ENCODE assay signal across 39 mouse cellular contexts in genomic region chr12:78232560-78232959, GRCm38 (mm10). TPM values are rescaled to one million over a fixed set of nuclear protein-coding genes. Genes with fewer than 3 reads are reported as not detected.
"Had no signal": no experiment of that assay in that cellular context is flagged by ENCODE, and none has a peak within 500 bp of the region (broad histone marks: within the 10 kb centered on the region; RNA-seq: fewer than 3 reads in every experiment).

No protein-coding gene starts in this region.

- DNase-seq: cerebellum, adult 9-11 months; cerebellum, postnatal 10 days; cerebellum, postnatal 14 days; cerebellum, postnatal 25 days; cerebellum, postnatal 36 days; embryo, embryonic 11 days; forebrain, postnatal 0 days; gastrocnemius, adult 2 months; gastrocnemius, postnatal 10 days; gastrocnemius, postnatal 14 days; gastrocnemius, postnatal 25 days; gastrocnemius, postnatal 36 days; heart, adult 11 months; heart, adult 18-20 months; heart, adult 2 months had no signal

- ATAC-seq: forebrain, embryonic 13.5 days; forebrain, embryonic 14.5 days; forebrain, embryonic 15.5 days; forebrain, embryonic 16.5 days; forebrain, postnatal 0 days had no signal

- H3K4me1 ChIP-seq: embryonic facial prominence, embryonic 12.5 days; embryonic facial prominence, embryonic 15.5 days had no signal

- H3K27me3 ChIP-seq: embryonic facial prominence, embryonic 12.5 days; embryonic facial prominence, embryonic 13.5 days; embryonic facial prominence, embryonic 15.5 days; forebrain, embryonic 12.5 days; forebrain, embryonic 13.5 days; forebrain, embryonic 15.5 days had no signal

- H3K9me3 ChIP-seq: embryonic facial prominence, embryonic 10.5 days; embryonic facial prominence, embryonic 12.5 days; embryonic facial prominence, embryonic 13.5 days; embryonic facial prominence, embryonic 15.5 days; forebrain, embryonic 10.5 days; forebrain, embryonic 12.5 days; forebrain, embryonic 13.5 days; forebrain, embryonic 15.5 days; heart, embryonic 10.5 days had no signal

- H3K9ac ChIP-seq: embryonic facial prominence, embryonic 12.5 days; embryonic facial prominence, embryonic 13.5 days; embryonic facial prominence, embryonic 15.5 days; forebrain, embryonic 12.5 days; forebrain, embryonic 13.5 days; forebrain, embryonic 15.5 days; forebrain, postnatal 0 days had no signal

- H3K4me3 ChIP-seq: embryonic facial prominence, embryonic 10.5 days; embryonic facial prominence, embryonic 12.5 days; embryonic facial prominence, embryonic 13.5 days; embryonic facial prominence, embryonic 15.5 days; erythroblast, embryonic 14.5 days; forebrain, embryonic 10.5 days; forebrain, embryonic 12.5 days; forebrain, embryonic 13.5 days; forebrain, embryonic 15.5 days; gastrocnemius, adult 2 months; heart, adult 2 months; heart, embryonic 10.5 days had no signal

- H3K4me2 ChIP-seq: embryonic facial prominence, embryonic 12.5 days; embryonic facial prominence, embryonic 13.5 days; embryonic facial prominence, embryonic 15.5 days; forebrain, embryonic 12.5 days; forebrain, embryonic 13.5 days; forebrain, embryonic 15.5 days had no signal

- H3K36me3 ChIP-seq: embryonic facial prominence, embryonic 10.5 days; embryonic facial prominence, embryonic 12.5 days; embryonic facial prominence, embryonic 13.5 days; embryonic facial prominence, embryonic 15.5 days; forebrain, embryonic 10.5 days; forebrain, embryonic 12.5 days; forebrain, embryonic 15.5 days; heart, embryonic 10.5 days had no signal

- H3K27ac ChIP-seq: embryonic facial prominence, embryonic 10.5 days; embryonic facial prominence, embryonic 12.5 days; embryonic facial prominence, embryonic 13.5 days; embryonic facial prominence, embryonic 15.5 days; forebrain, embryonic 10.5 days; forebrain, embryonic 12.5 days; forebrain, embryonic 13.5 days; forebrain, embryonic 15.5 days; gastrocnemius, adult 2 months; heart, adult 2 months; heart, embryonic 10.5 days had no signal

RNA-seq across cellular contexts. Expression of gene Gm6657, which starts 38.5 kb away (rescaled TPM):
- total RNA-seq: common myeloid progenitor, adult 5-6 weeks; forebrain, postnatal 0 days; gastrocnemius, adult 18-20 months; gastrocnemius, adult 2 months; gastrocnemius, adult 8-10 months; gastrocnemius, postnatal 10 days; gastrocnemius, postnatal 14 days; gastrocnemius, postnatal 25 days; gastrocnemius, postnatal 36 days; gastrocnemius, postnatal 4 days; granulocyte monocyte progenitor cell, adult 5-6 weeks; heart, adult 18-20 months; heart, adult 2 months; heart, adult 8-10 months had no signal
- polyA plus RNA-seq: cortical plate, adult 2 months; embryonic facial prominence, embryonic 10.5 days; embryonic facial prominence, embryonic 11.5 days; embryonic facial prominence, embryonic 12.5 days; embryonic facial prominence, embryonic 13.5 days; embryonic facial prominence, embryonic 14.5 days; embryonic facial prominence, embryonic 15.5 days; erythroblast, embryonic 14.5 days; forebrain, embryonic 10.5 days; forebrain, embryonic 11.5 days; forebrain, embryonic 12.5 days; forebrain, embryonic 13.5 days; forebrain, embryonic 14.5 days; forebrain, embryonic 15.5 days; forebrain, embryonic 16.5 days; forebrain, postnatal 0 days; frontal cortex, adult 2 months; gonadal fat pad, adult 2 months; heart, adult 2 months; heart, embryonic 10.5 days had no signal
